Mouse (Mus musculus) cerebellum, adult (tissue): ENCODE results near the gene Adgrf2.

Experiments used
- ATAC-seq: cut with Nextera tagmentation; 2 replicates; pipeline ENCODE4 v1.9.2; 2017; ENCODE audit warnings: mild to moderate bottlenecking, moderate library complexity, mixed read lengths; ENCODE audit not compliant: insufficient number of reproducible peaks, low FRiP score, low TSS enrichment

The Adgrf2 gene

GRCm38 (mm10) chr17:42741801-42742217 is at the start of gene Adgrf2:
Adgrf2 (minus strand) TSS chr17:42742179.
- no peak for ATAC-seq

DNA sequence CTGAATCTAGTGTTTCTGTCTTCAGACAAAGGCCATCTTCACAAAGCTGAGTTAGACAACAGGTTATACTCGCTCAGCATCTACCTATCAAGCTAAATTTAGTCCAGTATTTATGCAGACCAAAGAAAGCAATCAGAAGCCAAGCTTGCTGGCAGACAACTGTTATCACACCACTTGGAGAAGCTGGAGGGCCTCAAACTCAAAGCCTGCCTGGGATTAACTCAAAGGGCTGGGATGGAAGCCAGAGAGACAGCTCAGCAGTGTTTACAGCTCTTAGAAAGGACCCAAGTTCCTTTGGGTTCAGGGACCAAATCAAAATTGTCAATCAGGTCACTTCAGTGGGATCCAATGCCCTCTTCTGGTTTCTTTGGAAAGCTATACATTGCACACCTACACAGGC is 48.8 kb upstream of the Adgrf2 start:
- no peak for ATAC-seq

DNA sequence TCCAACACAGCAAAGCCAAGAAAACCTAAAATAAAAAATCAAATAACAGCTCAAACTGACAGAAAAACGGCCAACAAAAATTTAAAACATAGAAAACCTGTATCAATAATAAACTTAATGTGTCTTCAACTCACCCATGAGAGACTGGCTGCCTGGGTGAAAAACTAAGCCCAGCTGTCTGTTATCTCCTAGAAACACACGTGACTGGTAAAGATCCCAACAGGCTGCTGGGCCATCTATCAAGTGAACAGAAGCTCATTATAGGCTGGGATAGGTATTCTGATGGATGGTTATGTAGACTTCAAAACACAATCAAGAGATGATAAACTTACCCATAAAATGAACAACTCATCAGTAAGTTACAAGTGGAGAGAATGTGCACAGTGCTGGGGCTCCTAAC is 47.7 kb upstream of the Adgrf2 start:
- ATAC-seq, result no peak

- no peak for ATAC-seq
Measured at GRCm38 (mm10) chr17:42788686-42789453, 46.9 kb upstream of the Adgrf2 start.

GRCm38 (mm10) chr17:42782156-42782757 is 40.3 kb upstream of the Adgrf2 start:
- ATAC-seq, result peak; percentile 80

DNA sequence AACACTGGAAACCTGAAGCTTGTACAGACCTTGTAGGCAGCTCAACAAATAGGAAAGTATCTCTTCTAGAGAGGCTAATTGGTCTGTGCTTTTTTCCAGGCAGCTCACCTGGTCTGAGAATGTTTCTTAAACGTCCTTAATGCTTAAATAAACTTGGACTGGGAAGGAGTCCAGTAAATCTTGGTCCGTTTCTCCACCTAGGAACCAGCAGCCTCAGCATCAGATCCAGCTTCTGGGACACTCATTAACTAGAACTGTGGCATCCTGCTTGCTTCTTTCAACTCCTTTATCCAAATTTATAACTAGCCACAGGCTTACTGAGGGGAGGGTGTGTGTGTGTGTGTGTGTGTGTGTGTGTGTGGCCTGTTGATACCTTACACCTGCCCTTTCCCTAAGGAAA is 11.8 kb upstream of the Adgrf2 start:
- ATAC-seq, result no peak

GRCm38 (mm10) chr17:42752173-42752572 is 10.2 kb upstream of the Adgrf2 start:
- no peak for ATAC-seq

DNA sequence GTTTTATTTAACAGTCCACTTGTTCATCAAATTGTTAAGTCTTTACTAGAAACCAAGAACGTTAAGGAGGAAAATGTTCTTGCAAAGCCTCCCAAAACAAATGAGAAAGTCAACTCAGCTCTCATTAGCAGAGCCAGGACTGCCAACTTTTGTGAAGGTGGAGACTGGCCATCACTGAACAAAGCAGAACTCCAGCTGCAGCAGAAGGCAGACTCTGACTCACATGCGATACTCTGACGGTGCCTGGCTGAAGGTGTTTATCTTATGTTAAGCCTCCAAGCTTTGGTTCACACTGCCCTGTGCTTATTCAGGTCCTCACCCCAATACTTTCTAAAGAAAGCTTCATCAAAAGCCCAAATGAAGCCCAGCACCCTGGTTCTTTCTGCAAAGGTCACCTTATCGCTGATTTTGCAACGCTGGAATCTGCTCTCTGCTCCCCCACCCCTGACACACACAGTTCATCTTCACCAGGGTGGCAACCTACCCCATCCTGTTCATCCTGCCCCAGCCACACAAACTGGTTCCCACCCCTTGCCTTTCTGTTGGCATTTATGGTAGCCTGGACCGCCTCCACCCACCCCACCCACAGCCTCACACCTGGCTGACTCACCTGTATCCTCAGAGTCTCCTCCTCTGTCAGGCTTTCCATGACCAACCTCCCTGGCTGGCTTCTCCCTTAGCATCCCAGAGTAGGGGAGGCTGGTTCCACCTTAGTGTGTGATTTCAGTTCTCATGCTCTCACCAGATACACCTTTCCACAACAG is 3.9 kb upstream of the Adgrf2 start:
- no peak for ATAC-seq

GRCm38 (mm10) chr17:42742823-42743222 is 844 bp upstream of the Adgrf2 start:
- no peak for ATAC-seq

DNA sequence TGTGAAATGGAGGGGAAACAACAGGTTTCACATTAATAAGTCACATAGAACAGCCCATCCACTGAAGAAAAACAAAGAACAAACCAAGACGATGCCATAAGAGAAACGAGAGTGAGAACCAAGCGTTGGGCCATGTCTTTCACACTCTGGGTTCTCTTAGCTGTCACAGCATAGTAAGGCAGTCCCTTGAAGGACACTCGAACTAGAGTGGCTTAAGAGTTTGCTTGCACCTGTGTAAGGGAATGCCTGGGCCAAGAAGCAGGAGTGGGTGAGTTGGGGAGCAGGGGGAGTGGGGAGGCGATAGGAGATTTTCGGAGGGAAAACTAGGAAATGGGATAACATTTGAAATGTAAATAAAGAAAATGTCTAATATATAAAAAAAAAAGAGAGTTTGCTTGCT is 3.2 kb downstream of the Adgrf2 start:
- ATAC-seq, result no peak

- no peak for ATAC-seq
Measured at GRCm38 (mm10) chr17:42717161-42717560, 24.8 kb downstream of the Adgrf2 start.

GRCm38 (mm10) chr17:42714991-42715390 is 27.0 kb downstream of the Adgrf2 start:
- ATAC-seq, result no peak

DNA sequence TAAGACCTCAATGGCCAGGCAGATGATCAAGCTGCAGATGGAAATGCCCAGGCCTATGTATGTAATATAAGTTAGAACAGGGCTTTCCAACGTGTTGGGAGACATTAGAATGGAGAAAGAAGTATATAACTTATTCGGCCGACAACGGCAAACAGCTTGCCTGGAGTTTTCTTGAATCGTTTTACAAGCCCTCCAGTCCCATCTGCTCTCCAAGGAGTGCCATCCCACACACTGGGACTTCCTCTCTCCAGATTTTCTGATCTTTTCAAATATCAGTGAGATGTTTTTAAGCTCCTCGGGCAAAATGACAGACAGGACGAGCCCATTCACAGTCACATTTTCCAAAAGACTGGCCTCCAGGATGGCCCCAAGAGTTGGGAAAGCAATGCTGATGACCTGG is 31.3 kb downstream of the Adgrf2 start:
- ATAC-seq, result no peak

GRCm38 (mm10) chr17:42705611-42706010 is 36.4 kb downstream of the Adgrf2 start:
- ATAC-seq, result no peak

- no peak for ATAC-seq
Measured at GRCm38 (mm10) chr17:42702198-42702597, 39.8 kb downstream of the Adgrf2 start.

GRCm38 (mm10) chr17:42694730-42695129 is 47.2 kb downstream of the Adgrf2 start:
- no peak for ATAC-seq

DNA sequence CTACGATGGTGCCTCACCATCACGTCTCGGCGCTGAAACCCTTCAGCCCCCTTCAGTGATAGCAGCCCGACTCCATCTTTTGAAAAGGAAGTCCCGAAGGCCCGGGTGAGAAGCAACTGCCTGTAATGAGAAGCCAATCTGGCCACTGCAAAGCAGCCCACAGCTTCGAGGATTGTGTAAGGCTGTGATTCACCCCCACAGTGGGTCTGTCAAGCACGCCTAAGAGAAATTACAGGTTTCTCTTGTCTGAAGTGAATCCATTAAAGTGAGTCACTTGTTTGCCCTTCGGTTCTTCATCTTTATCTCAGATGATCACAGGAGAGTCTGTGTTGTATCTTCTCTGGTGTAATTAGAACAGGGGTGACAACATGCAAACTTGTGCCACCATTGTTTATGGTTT is 49.8 kb downstream of the Adgrf2 start, which contains the start of gene Adgrf4:
TSS of gene Adgrf4 (minus strand) at position 149 of the 400 bp plus-strand sequence.
- no peak for ATAC-seq

GRCm38 (mm10) chr17:42690531-42690930 is 51.4 kb downstream of the Adgrf2 start:
- no peak for ATAC-seq
